Mouse (Mus musculus) C2C12 (cell line): ENCODE measurements around the gene Spata7. TPM values are rescaled to one million over a fixed set of nuclear protein-coding genes. Genes with fewer than 3 reads are reported as not detected.

ENCODE experiments used
- H3K27me3 ChIP-seq: one replicate; pipeline ENCODE4 v1.6.1; 2011; ENCODE audit not compliant: control insufficient read depth, insufficient read depth, insufficient read length
- H3K36me3 ChIP-seq: one replicate; pipeline ENCODE4 v1.6.1; 2011; ENCODE audit not compliant: control insufficient read depth, insufficient read depth
- H3K4me3 ChIP-seq: one replicate; pipeline ENCODE4 v1.5.1; 2011; ENCODE audit warnings: mild to moderate bottlenecking, control low read depth; ENCODE audit not compliant: poor library complexity, insufficient read depth, severe bottlenecking
- H3K79me2 ChIP-seq: one replicate; pipeline ENCODE4 v1.6.1; 2011; ENCODE audit not compliant: control insufficient read depth, insufficient read depth
- H3K79me3 ChIP-seq: one replicate; pipeline ENCODE4 v1.6.1; 2011; ENCODE audit warnings: low read depth, control low read depth
- H3ac ChIP-seq: one replicate; pipeline ENCODE3; 2011; ENCODE audit warnings: low read depth; ENCODE audit not compliant: control insufficient read depth, insufficient read length
- CEBPB ChIP-seq: IDR thresholded peaks from one replicate; pipeline ENCODE4 v1.6.1; 2011; ENCODE audit warnings: low read depth, mild to moderate bottlenecking, control low read depth, moderate library complexity
- CTCF ChIP-seq: IDR thresholded peaks from one replicate; pipeline ENCODE4 v1.5.1; 2011; ENCODE audit not compliant: control insufficient read depth, insufficient read depth, insufficient read length
- FOSL1 ChIP-seq: IDR thresholded peaks from one replicate; pipeline ENCODE4 v1.8.0; 2011; ENCODE audit warnings: mild to moderate bottlenecking, low read length; ENCODE audit not compliant: poor library complexity, insufficient read depth, severe bottlenecking
- MAX ChIP-seq: IDR thresholded peaks from one replicate; pipeline ENCODE4 v1.6.1; 2011; ENCODE audit warnings: mild to moderate bottlenecking, control low read depth
- MYOD1 ChIP-seq: IDR thresholded peaks from one replicate; pipeline ENCODE4 v1.6.1; 2011; ENCODE audit warnings: low read depth; ENCODE audit not compliant: control insufficient read depth, insufficient read length
- MYOG ChIP-seq: IDR thresholded peaks from one replicate; pipeline ENCODE4 v1.6.1; 2011; ENCODE audit not compliant: control insufficient read depth, insufficient read length; ENCODE audit errors: extremely low read depth
- USF1 ChIP-seq: IDR thresholded peaks from one replicate; pipeline ENCODE4 v1.6.1; 2011; ENCODE audit warnings: low read depth, mild to moderate bottlenecking, control low read depth, moderate library complexity
- polyA plus RNA-seq: library from polyadenylated mRNA; unstranded; fragments of >200 nt; fragmentation: generic; extraction: Trizol; gene quantifications from one replicate; pipeline ENCODE4 v1.2.1, GENCODE M21; 2012; ENCODE audit warnings: missing spikeins

Spata7 gene
- polyA plus RNA-seq, 1 experiment = 2.7 TPM

GRCm38 (mm10) chr12:98628260-98628970 is 458 bp downstream of the Spata7 start:
- Histone ChIP-seq H3K79me3 (peaks cover 5% of the 10 kb centered on the region), H3K36me3 (peaks cover 5% of the 10 kb centered on the region), H3K4me3 (peak overlapping the region; percentile 72), H3K27me3 (no peaks in the 10 kb centered on the region), H3ac (peak overlapping the region; percentile 78), H3K79me2 (peaks cover 9% of the 10 kb centered on the region)
- TF ChIP-seq USF1 = no peak
- TF ChIP-seq MAX = no peak
- TF ChIP-seq CEBPB = no peak
- no peak for TF ChIP-seq CTCF
- no peak for TF ChIP-seq MYOD1
- no peak for TF ChIP-seq FOSL1
- TF ChIP-seq MYOG = no peak

GRCm38 (mm10) chr12:98644852-98645251 is 16.9 kb downstream of the Spata7 start:
- Histone ChIP-seq H3K79me3 (no peaks in the 10 kb centered on the region), H3K79me2 (no peaks in the 10 kb centered on the region), H3K36me3 (peaks cover 4% of the 10 kb centered on the region), H3ac (no peak overlapping the region), H3K4me3 (no peak overlapping the region), H3K27me3 (no peaks in the 10 kb centered on the region)
- TF ChIP-seq MYOG = no peak
- TF ChIP-seq USF1 = no peak
- TF ChIP-seq MYOD1 = no peak
- TF ChIP-seq FOSL1 = no peak
- TF ChIP-seq MAX = no peak
- TF ChIP-seq CTCF = no peak
- TF ChIP-seq CEBPB = no peak

DNA sequence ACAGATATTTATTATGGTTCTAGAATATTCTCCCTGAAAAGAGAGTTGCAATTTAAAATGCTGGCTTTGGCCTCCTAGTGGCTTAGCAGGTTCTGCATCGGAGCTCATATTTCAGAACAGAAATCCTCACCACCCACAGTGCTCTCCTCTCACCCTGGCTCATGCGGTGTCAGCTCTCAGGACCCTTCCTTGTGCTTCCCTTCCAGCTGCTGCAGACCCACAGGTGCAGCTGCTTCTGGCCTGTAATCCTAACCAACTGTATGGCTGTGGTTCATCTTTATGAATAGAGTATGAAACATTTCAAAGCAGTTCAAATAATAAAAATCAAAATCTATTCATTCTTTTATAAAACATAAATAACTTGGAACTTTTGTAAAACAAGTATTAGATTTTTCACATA is 28.9 kb downstream of the Spata7 start:
- TF ChIP-seq USF1 = no peak
- no peak for TF ChIP-seq CEBPB
- TF ChIP-seq MYOG = no peak
- no peak for TF ChIP-seq FOSL1
- no peak for TF ChIP-seq MYOD1
- no peak for TF ChIP-seq CTCF
- TF ChIP-seq MAX = no peak
- peaks cover 16% of the 10 kb centered on the region for H3K36me3 ChIP-seq
- H3K79me3 ChIP-seq = no peaks in the 10 kb centered on the region

DNA sequence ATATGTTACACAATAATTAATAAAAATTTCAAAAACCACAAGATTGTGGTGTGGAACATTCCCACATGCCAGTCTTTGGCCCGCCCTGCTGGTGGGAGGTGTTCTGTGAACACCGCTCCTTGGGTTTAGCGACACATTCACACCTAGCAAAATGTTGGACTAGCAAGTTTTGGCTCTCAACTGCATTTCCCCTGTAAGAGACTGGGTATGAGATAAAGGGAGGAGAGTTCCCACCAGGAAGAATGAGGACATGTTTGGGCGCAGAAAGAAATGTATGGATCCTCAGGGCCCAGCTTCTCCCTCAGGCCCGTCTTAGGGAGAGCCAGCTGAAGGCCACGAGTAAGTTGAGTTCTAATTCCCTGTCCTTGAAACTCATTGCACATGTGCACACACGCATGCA is 34.7 kb downstream of the Spata7 start:
- H3K79me2 ChIP-seq = no peaks in the 10 kb centered on the region
- no peak overlapping the region for H3ac ChIP-seq
- no peaks in the 10 kb centered on the region for H3K79me3 ChIP-seq
- H3K36me3 ChIP-seq = peaks cover 35% of the 10 kb centered on the region
- no peaks in the 10 kb centered on the region for H3K27me3 ChIP-seq
- no peak overlapping the region for H3K4me3 ChIP-seq
- TF ChIP-seq USF1 = no peak
- no peak for TF ChIP-seq CTCF
- TF ChIP-seq FOSL1 = no peak
- TF ChIP-seq CEBPB = no peak
- TF ChIP-seq MYOG = no peak
- no peak for TF ChIP-seq MYOD1
- TF ChIP-seq MAX = no peak

More for the DNA sequence above, 28.9 kb downstream of the Spata7 start:
- H3K79me2 ChIP-seq = no peaks in the 10 kb centered on the region
- no peak overlapping the region for H3ac ChIP-seq
- no peak overlapping the region for H3K4me3 ChIP-seq
- no peaks in the 10 kb centered on the region for H3K27me3 ChIP-seq

GRCm38 (mm10) chr12:98668132-98668814 is 40.3 kb downstream of the Spata7 start:
- H3K4me3 ChIP-seq = no peak overlapping the region
- H3K36me3 ChIP-seq = peaks cover 19% of the 10 kb centered on the region
- H3K79me3 ChIP-seq = no peaks in the 10 kb centered on the region
- H3K79me2 ChIP-seq = no peaks in the 10 kb centered on the region
- no peak overlapping the region for H3ac ChIP-seq
- TF ChIP-seq MYOG (no peak), FOSL1 (no peak), USF1 (no peak), CEBPB (no peak), MAX (no peak), MYOD1 (no peak), CTCF (no peak)
- no peaks in the 10 kb centered on the region for H3K27me3 ChIP-seq

- no peak overlapping the region for H3K4me3 ChIP-seq
- H3K79me2 ChIP-seq = no peaks in the 10 kb centered on the region
- peaks cover 20% of the 10 kb centered on the region for H3K36me3 ChIP-seq
- no peaks in the 10 kb centered on the region for H3K79me3 ChIP-seq
- TF ChIP-seq USF1 = no peak
- no peak for TF ChIP-seq CEBPB
- TF ChIP-seq MYOG = no peak
- TF ChIP-seq CTCF = no peak
- TF ChIP-seq MAX = no peak
- no peak for TF ChIP-seq FOSL1
- TF ChIP-seq MYOD1 = no peak
- no peak overlapping the region for H3ac ChIP-seq
- H3K27me3 ChIP-seq = no peaks in the 10 kb centered on the region
These were observed 41.1 kb downstream of the Spata7 start for GRCm38 (mm10) chr12:98669086-98669485.
